Mouse (Mus musculus) midbrain, embryonic 14.5 days (tissue): ENCODE data around the gene Gm10065. TPM values are rescaled to one million over a fixed set of nuclear protein-coding genes. Genes with fewer than 3 reads are reported as not detected.
"Not testable (repeated sequence)": the region's sequence is repeated elsewhere in the genome, so short reads cannot be mapped to it uniquely, and the experiment has no call there.

ENCODE experiments used
- ATAC-seq: fragments of 200-750 bp; cut with Nextera tagmentation; 2 replicates; pipeline ENCODE4 v1.8.0; 2017; ENCODE audit warnings: moderate number of reproducible peaks, moderate library complexity; ENCODE audit not compliant: low FRiP score, low TSS enrichment
- DNase-seq: peaks from one replicate; pipeline ENCODE4 v3.0.0-alpha.2; 2015
- H3K27ac ChIP-seq: fragments of 300-500 bp; sonication (generic); replicated peaks from 2 replicates; pipeline ENCODE4 v1.5.1; 2014; ENCODE audit warnings: mild to moderate bottlenecking, low read depth, low read length, moderate library complexity
- H3K27me3 ChIP-seq: fragments of 300-500 bp; sonication (generic); 2 replicates; pipeline ENCODE4 v1.6.1; 2014; ENCODE audit warnings: low read length, control low read depth, mixed read lengths; ENCODE audit not compliant: control insufficient read depth, insufficient read depth
- H3K36me3 ChIP-seq: fragments of 300-500 bp; sonication (generic); 2 replicates; pipeline ENCODE4 v1.6.1; 2014; ENCODE audit warnings: low read length, control low read depth; ENCODE audit not compliant: control insufficient read depth, insufficient read depth
- H3K4me1 ChIP-seq: fragments of 300-500 bp; sonication (generic); 2 replicates; pipeline ENCODE4 v1.6.1; 2014; ENCODE audit warnings: mild to moderate bottlenecking, antibody characterized with exemption, low read length, control low read depth; ENCODE audit not compliant: control insufficient read depth, insufficient read depth
- H3K4me2 ChIP-seq: fragments of 300-500 bp; sonication (generic); 2 replicates; pipeline ENCODE4 v1.6.1; 2014; ENCODE audit warnings: mild to moderate bottlenecking, low read length, moderate library complexity
- H3K4me3 ChIP-seq: fragments of 300-500 bp; sonication (generic); replicated peaks from 2 replicates; pipeline ENCODE4 v1.5.1; 2014; ENCODE audit warnings: low read depth, low read length
- H3K9ac ChIP-seq: fragments of 300-500 bp; sonication (generic); replicated peaks from 2 replicates; pipeline ENCODE4 v1.6.1; 2014; ENCODE audit warnings: mild to moderate bottlenecking, low read length, moderate library complexity
- H3K9me3 ChIP-seq: fragments of 300-500 bp; sonication (generic); 2 replicates; pipeline ENCODE4 v1.6.1; 2016; ENCODE audit warnings: low read length, control low read depth, mixed read lengths; ENCODE audit not compliant: control insufficient read depth
- WGBS: fragments of 180-500 bp; shearing (Covaris S2); extraction: QIAGEN DNeasy Blood & Tissue Kit; methylation state at CpG from one replicate; pipeline ENCODE4 v1.1.7; 2014; 5-methylcytosine and 5-hydroxymethylcytosine counted together
- polyA plus RNA-seq: library from polyadenylated mRNA; unstranded; fragments of >200 nt; fragmentation: Nextera tagmentation; extraction: Ambion mirVana; gene quantifications from 2 replicates; pipeline ENCODE4 v1.2.1, GENCODE M21; 2014

Gene Gm10065
- not detected in 2 replicates for polyA plus RNA-seq

- peak within 1 kb of the TSS; percentile 62 for H3K4me2 ChIP-seq
- H3K27ac ChIP-seq = peak within 1 kb of the TSS; percentile 68
- H3K27me3 ChIP-seq, H3K4me1 ChIP-seq, H3K9me3 ChIP-seq, H3K36me3 ChIP-seq: not testable (repeated sequence)
- WGBS = 4% methylated on average over 31 of the region's 31 CpGs
- peak; percentile 88 for ATAC-seq
- H3K9ac ChIP-seq = peak within 1 kb of the TSS; percentile 51
- DNase-seq = peak; percentile 92
- peak within 1 kb of the TSS; percentile 53 for H3K4me3 ChIP-seq
Measured at GRCm38 (mm10) chr13:21478759-21479670, at the start of gene Gm10065, which contains the start of gene Zkscan4. Gene Gm10065 (minus strand): TSS chr13:21479441. Gene Zkscan4 (plus strand): TSS chr13:21478907.

- Histone ChIP-seq H3K4me1 (no peaks in the 10 kb centered on the region; the same call in 1 of the 2 replicates), H3K4me3 (peak overlapping the region; percentile 59), H3K27me3 (no peaks in the 10 kb centered on the region), H3K27ac (peak overlapping the region; percentile 81), H3K4me2 (peak overlapping the region; percentile 71), H3K9me3 (no peaks in the 10 kb centered on the region), H3K36me3 (no peaks in the 10 kb centered on the region), H3K9ac (peak overlapping the region; percentile 71)
- 0% methylated on average over 21 of the region's 21 CpGs for WGBS
- ATAC-seq (peak; percentile 95), DNase-seq (peak; percentile 88)
Measured at GRCm38 (mm10) chr13:21506221-21506649, 27.0 kb upstream of the Gm10065 start.

GRCm38 (mm10) chr13:21502296-21502695 is 23.1 kb upstream of the Gm10065 start:
- ATAC-seq (no peak), DNase-seq (no peak)
- no peaks in the 10 kb centered on the region for H3K9me3 ChIP-seq
- H3K27me3 ChIP-seq = no peaks in the 10 kb centered on the region
- H3K4me3 ChIP-seq = no peak overlapping the region
- H3K9ac ChIP-seq = no peak overlapping the region
- 85% methylated on average over 5 of the region's 5 CpGs for WGBS
- no peaks in the 10 kb centered on the region; the same call in 1 of the 2 replicates for H3K4me1 ChIP-seq
- H3K4me2 ChIP-seq = no peak overlapping the region
- H3K27ac ChIP-seq = no peak overlapping the region
- H3K36me3 ChIP-seq = no peaks in the 10 kb centered on the region

- not testable (repeated sequence) for H3K27ac ChIP-seq, H3K4me3 ChIP-seq, H3K9me3 ChIP-seq, H3K9ac ChIP-seq, H3K36me3 ChIP-seq, H3K4me1 ChIP-seq, ATAC-seq, DNase-seq, H3K4me2 ChIP-seq, H3K27me3 ChIP-seq
- WGBS = 94% methylated on average over 17 of the region's 17 CpGs
Measured at GRCm38 (mm10) chr13:21501182-21501581, 21.9 kb upstream of the Gm10065 start, which contains the start of gene Gm11273. Gene Gm11273 (minus strand): TSS chr13:21501418.

GRCm38 (mm10) chr13:21495080-21495479 is 15.8 kb upstream of the Gm10065 start, which contains the start of gene AK157302:
Gene AK157302 (plus strand): TSS chr13:21495223.
- Histone ChIP-seq H3K27me3 (no peaks in the 10 kb centered on the region), H3K4me1 (no peaks in the 10 kb centered on the region), H3K9me3 (no peaks in the 10 kb centered on the region), H3K4me3 (no peak within 1 kb of the TSS), H3K27ac (no peak within 1 kb of the TSS), H3K9ac (no peak within 1 kb of the TSS), H3K4me2 (no peak within 1 kb of the TSS), H3K36me3 (no peaks in the 10 kb centered on the region)
- DNase-seq (no peak), ATAC-seq (no peak)
- 94% methylated on average over 21 of the region's 21 CpGs for WGBS

- DNase-seq (no peak), ATAC-seq (no peak)
- H3K27ac ChIP-seq = no peak overlapping the region
- no peak overlapping the region for H3K4me3 ChIP-seq
- no peaks in the 10 kb centered on the region for H3K36me3 ChIP-seq
- no peaks in the 10 kb centered on the region for H3K27me3 ChIP-seq
- no peaks in the 10 kb centered on the region for H3K4me1 ChIP-seq
- no peak overlapping the region for H3K4me2 ChIP-seq
- WGBS = 93% methylated on average over 5 of the region's 5 CpGs
- H3K9ac ChIP-seq = no peak overlapping the region
- H3K9me3 ChIP-seq = no peaks in the 10 kb centered on the region
Measured at GRCm38 (mm10) chr13:21492847-21493246, 13.6 kb upstream of the Gm10065 start.

- DNase-seq (no peak), ATAC-seq (no peak)
- WGBS = 97% methylated on average over 1 of the region's 1 CpGs
- peaks cover 15% of the 10 kb centered on the region for H3K36me3 ChIP-seq
- H3K4me1 ChIP-seq = no peaks in the 10 kb centered on the region
- H3K9me3 ChIP-seq = peaks cover 3% of the 10 kb centered on the region; the same call in 1 of the 2 replicates
- no peak overlapping the region for H3K4me3 ChIP-seq
- no peaks in the 10 kb centered on the region for H3K27me3 ChIP-seq
- H3K9ac ChIP-seq = no peak overlapping the region
- no peak overlapping the region for H3K4me2 ChIP-seq
- no peak overlapping the region for H3K27ac ChIP-seq
Measured at GRCm38 (mm10) chr13:21486881-21487280, 7.6 kb upstream of the Gm10065 start.

- H3K4me2 ChIP-seq = no peak overlapping the region
- DNase-seq (no peak), ATAC-seq (no peak)
- no peaks in the 10 kb centered on the region for H3K9me3 ChIP-seq
- no peak overlapping the region for H3K9ac ChIP-seq
- 24% methylated on average over 4 of the region's 4 CpGs for WGBS
- no peak overlapping the region for H3K4me3 ChIP-seq
- H3K4me1 ChIP-seq = no peaks in the 10 kb centered on the region
- no peaks in the 10 kb centered on the region for H3K36me3 ChIP-seq
- no peak overlapping the region for H3K27ac ChIP-seq
- H3K27me3 ChIP-seq = 0 out of 2 replicates have a peak, but pooled peaks cover 3% of the 10 kb centered on the region
Measured at GRCm38 (mm10) chr13:21472427-21472826, 6.8 kb downstream of the Gm10065 start.
